Mouse (Mus musculus) hindbrain, embryonic 11.5 days (tissue): ENCODE measurements around the gene Rps10. TPM values are rescaled to one million over a fixed set of nuclear protein-coding genes. Genes with fewer than 3 reads are reported as not detected.

Source experiments
- ATAC-seq: fragments of 200-750 bp; cut with Nextera tagmentation; 2 replicates; pipeline ENCODE4 v1.8.0; 2017; ENCODE audit warnings: mild to moderate bottlenecking, moderate TSS enrichment, moderate library complexity; ENCODE audit not compliant: low FRiP score
- DNase-seq: peaks from one replicate; pipeline ENCODE4 v3.0.0-alpha.2; 2015; ENCODE audit warnings: low spot score
- H3K27ac ChIP-seq: fragments of 300-500 bp; sonication (generic); 2 replicates; pipeline ENCODE4 v1.5.1; 2014; ENCODE audit warnings: mild to moderate bottlenecking, low read depth, low read length
- H3K27me3 ChIP-seq: fragments of 300-500 bp; sonication (generic); 2 replicates; pipeline ENCODE4 v1.6.1; 2014; ENCODE audit warnings: mild to moderate bottlenecking, low read length, moderate library complexity, mixed read lengths; ENCODE audit not compliant: control insufficient read depth, insufficient read depth
- H3K36me3 ChIP-seq: fragments of 300-500 bp; sonication (generic); 2 replicates; pipeline ENCODE4 v1.6.1; 2014; ENCODE audit warnings: mild to moderate bottlenecking, low read length, moderate library complexity, mixed read lengths; ENCODE audit not compliant: control insufficient read depth, insufficient read depth
- H3K4me1 ChIP-seq: fragments of 300-500 bp; sonication (generic); replicated peaks from 2 replicates; pipeline ENCODE4 v1.6.1; 2014; ENCODE audit warnings: low read length, mixed read lengths; ENCODE audit not compliant: control insufficient read depth, insufficient read depth
- H3K4me2 ChIP-seq: fragments of 300-500 bp; sonication (generic); replicated peaks from 2 replicates; pipeline ENCODE4 v1.6.1; 2014; ENCODE audit warnings: mild to moderate bottlenecking, low read depth, low read length
- H3K4me3 ChIP-seq: fragments of 300-500 bp; sonication (generic); 2 replicates; pipeline ENCODE4 v1.5.1; 2014; ENCODE audit warnings: low read depth, low read length
- H3K9ac ChIP-seq: fragments of 300-500 bp; sonication (generic); 2 replicates; pipeline ENCODE4 v1.6.1; 2014; ENCODE audit warnings: low read depth, low read length
- H3K9me3 ChIP-seq: fragments of 300-500 bp; sonication (generic); 2 replicates; pipeline ENCODE4 v1.6.1; 2016; ENCODE audit warnings: low read length; ENCODE audit not compliant: control insufficient read depth
- WGBS: fragments of 180-500 bp; shearing (Covaris S2); extraction: QIAGEN DNeasy Blood & Tissue Kit; methylation state at CpG from one replicate; pipeline ENCODE4 v1.1.7; 2014; 5-methylcytosine and 5-hydroxymethylcytosine counted together
- polyA plus RNA-seq: library from polyadenylated mRNA; unstranded; fragments of >200 nt; fragmentation: Nextera tagmentation; extraction: Ambion mirVana; gene quantifications from 2 replicates; pipeline ENCODE4 v1.2.1, GENCODE M21; 2014

Gene Rps10
- polyA plus RNA-seq, 1 experiment from 2014 or later: 827 TPM

DNA sequence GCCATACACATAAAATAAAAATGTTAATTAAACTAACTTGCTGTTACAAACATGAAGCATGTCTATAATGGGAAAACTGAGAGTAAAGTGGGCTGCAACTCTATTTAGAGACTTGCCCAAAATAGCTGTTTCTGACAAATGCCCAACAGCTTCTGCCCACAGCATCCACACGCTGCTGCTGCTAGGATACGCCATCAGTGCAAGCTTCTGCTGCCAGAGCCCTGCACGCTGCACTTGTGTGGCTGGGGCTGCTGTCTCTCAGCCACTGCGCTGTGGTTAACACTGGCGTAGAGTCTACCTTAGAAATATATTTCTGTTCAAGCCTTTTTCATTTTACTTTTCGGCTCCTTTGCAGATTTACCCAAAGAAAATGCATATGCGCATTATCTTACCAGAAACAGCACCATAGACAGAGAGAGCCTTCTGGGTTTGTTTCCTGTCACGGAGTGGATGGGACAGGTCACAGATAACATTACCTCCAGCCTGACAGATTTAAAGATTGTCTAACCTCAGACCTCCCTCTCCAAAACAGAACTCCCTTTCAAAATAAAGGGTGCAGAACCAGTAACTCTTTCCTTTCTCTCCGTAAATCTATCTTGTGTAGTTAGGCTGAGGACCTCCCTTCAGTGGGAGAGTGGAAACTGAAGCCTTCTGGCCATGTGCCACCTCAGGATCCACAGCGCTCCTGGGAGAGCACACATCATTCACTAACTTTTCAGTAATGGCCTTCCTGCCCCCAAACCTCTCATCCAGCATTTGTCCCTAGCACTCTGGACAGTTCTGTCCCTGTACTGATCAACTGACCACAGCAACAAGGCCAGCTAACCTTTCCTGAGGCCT, 25.6 kb downstream of the Rps10 start:
- Histone ChIP-seq H3K27ac (no peak overlapping the region), H3K36me3 (no peaks in the 10 kb centered on the region), H3K9ac (no peak overlapping the region), H3K4me3 (no peak overlapping the region), H3K4me1 (no peaks in the 10 kb centered on the region; the same call in 1 of the 2 replicates), H3K27me3 (no peaks in the 10 kb centered on the region), H3K9me3 (no peaks in the 10 kb centered on the region), H3K4me2 (no peak overlapping the region)
- WGBS: 90% methylated on average over 10 of the region's 10 CpGs
- no peak for DNase-seq
- no peak for ATAC-seq

- Histone ChIP-seq H3K27me3 (no peaks in the 10 kb centered on the region), H3K9ac (no peak overlapping the region), H3K27ac (no peak overlapping the region), H3K36me3 (no peaks in the 10 kb centered on the region), H3K9me3 (no peaks in the 10 kb centered on the region), H3K4me2 (no peak overlapping the region), H3K4me1 (no peaks in the 10 kb centered on the region; the same call in 1 of the 2 replicates), H3K4me3 (no peak overlapping the region)
- 93% methylated on average over 7 of the region's 7 CpGs for WGBS
- ATAC-seq (no peak), DNase-seq (no peak)
Measured at GRCm38 (mm10) chr17:27609576-27609975, 26.9 kb downstream of the Rps10 start.

GRCm38 (mm10) chr17:27603522-27604234, 32.8 kb downstream of the Rps10 start:
- ATAC-seq: no peak
- H3K4me1 ChIP-seq: peaks cover 2% of the 10 kb centered on the region; the same call in 1 of the 2 replicates
- no peaks in the 10 kb centered on the region for H3K36me3 ChIP-seq
- no peak overlapping the region for H3K27ac ChIP-seq
- H3K4me3 ChIP-seq: no peak overlapping the region
- H3K9me3 ChIP-seq: no peaks in the 10 kb centered on the region
- DNase-seq: no peak
- WGBS: 91% methylated on average over 21 of the region's 21 CpGs
- no peak overlapping the region for H3K4me2 ChIP-seq
- H3K27me3 ChIP-seq: no peaks in the 10 kb centered on the region
- no peak overlapping the region for H3K9ac ChIP-seq

- no peak overlapping the region for H3K27ac ChIP-seq
- H3K4me2 ChIP-seq: no peak overlapping the region
- H3K9me3 ChIP-seq: no peaks in the 10 kb centered on the region
- peaks cover 2% of the 10 kb centered on the region; the same call in 1 of the 2 replicates for H3K4me1 ChIP-seq
- H3K4me3 ChIP-seq: no peak overlapping the region
- 94% methylated on average over 2 of the region's 2 CpGs for WGBS
- no peak for DNase-seq
- no peak for ATAC-seq
- no peaks in the 10 kb centered on the region for H3K27me3 ChIP-seq
- no peak overlapping the region for H3K9ac ChIP-seq
- H3K36me3 ChIP-seq: no peaks in the 10 kb centered on the region
Measured at GRCm38 (mm10) chr17:27603036-27603435, 33.4 kb downstream of the Rps10 start.

- Histone ChIP-seq H3K27ac (no peak overlapping the region), H3K4me3 (no peak overlapping the region), H3K9me3 (no peaks in the 10 kb centered on the region), H3K27me3 (no peaks in the 10 kb centered on the region), H3K4me2 (no peak overlapping the region), H3K4me1 (peaks cover 2% of the 10 kb centered on the region; the same call in 1 of the 2 replicates), H3K36me3 (0 out of 2 replicates have a peak, but pooled peaks cover 3% of the 10 kb centered on the region), H3K9ac (no peak overlapping the region; the same call in 1 of the 2 replicates)
- DNase-seq: no peak
- 77% methylated on average over 5 of the region's 5 CpGs for WGBS
- no peak for ATAC-seq
Measured at GRCm38 (mm10) chr17:27600869-27601268, 35.6 kb downstream of the Rps10 start.

- no peaks in the 10 kb centered on the region for H3K9me3 ChIP-seq
- WGBS: 87% methylated on average over 3 of the region's 3 CpGs
- ATAC-seq: no peak
- no peak overlapping the region; the same call in 1 of the 2 replicates for H3K9ac ChIP-seq
- no peak overlapping the region for H3K4me2 ChIP-seq
- DNase-seq: no peak
- H3K4me3 ChIP-seq: no peak overlapping the region
- no peak overlapping the region for H3K27ac ChIP-seq
- H3K36me3 ChIP-seq: 0 out of 2 replicates have a peak, but pooled peaks cover 3% of the 10 kb centered on the region
- H3K4me1 ChIP-seq: peaks cover 2% of the 10 kb centered on the region; the same call in 1 of the 2 replicates
- H3K27me3 ChIP-seq: no peaks in the 10 kb centered on the region
Measured at GRCm38 (mm10) chr17:27600286-27600685, 36.2 kb downstream of the Rps10 start.

GRCm38 (mm10) chr17:27596376-27597190, 39.9 kb downstream of the Rps10 start:
- H3K27ac ChIP-seq: no peak overlapping the region
- ATAC-seq (no peak), DNase-seq (no peak)
- peak overlapping the region; percentile 11; the same call in 1 of the 2 replicates for H3K9ac ChIP-seq
- H3K27me3 ChIP-seq: no peaks in the 10 kb centered on the region
- WGBS: 84% methylated on average over 21 of the region's 21 CpGs
- H3K4me1 ChIP-seq: no peaks in the 10 kb centered on the region
- H3K4me2 ChIP-seq: no peak overlapping the region
- peaks cover 12% of the 10 kb centered on the region for H3K36me3 ChIP-seq
- no peaks in the 10 kb centered on the region for H3K9me3 ChIP-seq
- H3K4me3 ChIP-seq: no peak overlapping the region

DNA sequence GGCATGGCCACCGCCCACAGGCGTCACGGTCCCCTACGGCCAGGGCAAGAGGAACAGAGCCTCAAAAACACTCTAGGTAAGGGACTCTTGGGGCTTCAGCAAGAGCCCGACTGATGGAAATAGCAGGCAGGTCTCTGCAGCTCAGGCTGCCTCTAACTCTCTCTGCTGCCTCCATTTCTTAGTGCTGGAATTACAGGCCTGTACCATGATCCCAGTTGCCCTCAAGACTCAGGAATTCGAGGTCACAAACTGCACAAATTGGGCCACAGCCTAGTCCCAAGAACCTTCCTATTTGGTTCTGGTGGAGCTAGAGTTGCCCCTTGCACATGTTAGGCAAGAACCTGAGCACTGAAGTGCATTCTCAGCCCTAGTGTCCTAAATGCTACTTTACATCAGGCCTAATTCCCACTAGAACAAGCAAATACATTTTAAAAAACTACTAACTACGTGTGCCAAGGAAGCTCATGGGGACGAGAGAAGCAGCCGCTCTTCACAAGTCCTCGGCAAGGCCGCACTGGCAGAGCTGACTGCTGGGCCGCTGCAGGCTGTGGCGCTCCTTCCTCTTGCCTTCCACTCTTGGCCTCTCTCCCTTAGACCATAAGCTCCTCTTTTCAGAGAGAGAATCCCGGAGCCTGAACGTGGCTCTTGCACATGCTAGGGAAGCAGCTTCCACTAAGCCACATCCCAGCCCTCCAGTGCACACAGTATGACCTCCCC, 40.7 kb downstream of the Rps10 start:
- Histone ChIP-seq H3K36me3 (peaks cover 12% of the 10 kb centered on the region), H3K9me3 (no peaks in the 10 kb centered on the region), H3K9ac (no peak overlapping the region), H3K4me1 (no peaks in the 10 kb centered on the region), H3K27ac (no peak overlapping the region), H3K4me2 (no peak overlapping the region), H3K4me3 (no peak overlapping the region), H3K27me3 (no peaks in the 10 kb centered on the region)
- ATAC-seq: no peak
- no peak for DNase-seq
- WGBS: 89% methylated on average over 15 of the region's 15 CpGs
